Comparison of ENCODE assay signal across 1 mouse cellular context in the genomic region with DNA sequence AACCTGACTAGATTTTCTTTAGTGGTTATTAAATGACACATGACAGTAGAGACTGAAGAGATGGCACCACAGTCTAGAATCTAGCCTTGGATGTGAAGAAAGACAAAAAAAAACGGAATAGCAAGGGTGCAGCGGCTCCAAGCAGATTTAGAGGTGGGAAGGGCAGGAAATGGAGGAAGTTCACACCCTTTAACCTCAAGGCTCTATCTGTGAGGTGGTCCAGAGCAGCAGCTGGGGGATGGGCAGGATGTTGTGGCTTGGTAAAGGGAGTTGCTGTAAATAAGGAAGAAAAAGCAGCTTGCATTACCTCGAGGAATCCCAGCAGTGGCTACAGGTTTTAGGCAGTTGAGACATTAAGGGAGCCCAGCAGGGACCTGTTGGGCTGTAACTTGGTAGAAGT.
TF ChIP-seq lines count a peak whose summit lies in the region.

No protein-coding gene starts in this region.

TF ChIP-seq in MEL, 35 proteins besides CTCF, POLR2A, EP300 and RAD21 (continued from another document):
- TF ChIP-seq KAT2A (conservative IDR thresholded peaks at IDR 0.05; ENCODE audit: low read depth, low read length) (peak; percentile 40), MYC (IDR thresholded peaks at IDR 0.05; ENCODE audit: low read depth, low read length) (peak; percentile 70), NRF1 (IDR thresholded peaks at IDR 0.05; ENCODE audit: insufficient read depth, low read depth, low read length, poor library complexity, severe bottlenecking) (no peak), ZC3H11A (IDR thresholded peaks at IDR 0.05; ENCODE audit: low read depth, low read length) (no peak), E2F4 (IDR thresholded peaks at IDR 0.05; ENCODE audit: borderline replicate concordance, low read depth, low read length) (no peak), GABPA (IDR thresholded peaks at IDR 0.05; ENCODE audit: low read depth, low read length) (no peak), BHLHE40 (IDR thresholded peaks at IDR 0.05; ENCODE audit: borderline replicate concordance, low read depth, low read length) (peak; percentile 66; the same call in 1 of the 2 replicates), TAL1 (IDR thresholded peaks at IDR 0.05; ENCODE audit: low read length) (peak; percentile 39), POLR2AphosphoS2 (IDR thresholded peaks at IDR 0.05; ENCODE audit: low read length) (no peak), MAX (IDR thresholded peaks at IDR 0.05; ENCODE audit: low read length) (peak; percentile 77), MEF2A (IDR thresholded peaks at IDR 0.05; ENCODE audit: extremely low read depth, insufficient replicate concordance, low read depth, low read length, poor library complexity, severe bottlenecking) (no peak), ELF1 (IDR thresholded peaks at IDR 0.05; ENCODE audit: low read depth, low read length) (peak; percentile 43; the same call in 1 of the 2 replicates), ZNF384 (IDR thresholded peaks at IDR 0.05; ENCODE audit: low read depth, low read length) (peak; percentile 79), POLR2AphosphoS5 (IDR thresholded peaks at IDR 0.05; ENCODE audit: borderline replicate concordance, low read depth, low read length) (no peak), ETS1 (IDR thresholded peaks at IDR 0.05; ENCODE audit: low read depth, low read length) (peak; percentile 86), MXI1 (IDR thresholded peaks at IDR 0.05; ENCODE audit: low read depth, low read length) (peak; percentile 54; the same call in 1 of the 2 replicates), ZMIZ1 (IDR thresholded peaks at IDR 0.05; ENCODE audit: low read depth, low read length) (peak; percentile 48; the same call in 1 of the 2 replicates), USF1 (IDR thresholded peaks at IDR 0.05; ENCODE audit: low read depth, low read length) (no peak)
